Mouse (Mus musculus) kidney, embryonic 15.5 days (tissue): Measurements from ENCODE around the gene Hpse. TPM values are rescaled to one million over a fixed set of nuclear protein-coding genes. Genes with fewer than 3 reads are reported as not detected.
A peak's percentile ranks its signal among the peaks of the same experiment; 100 is the strongest.

Experiments used
- ATAC-seq: fragments of 200-750 bp; cut with Nextera tagmentation; replicated peaks from 2 replicates; pipeline ENCODE4 v1.8.0; 2017; ENCODE audit warnings: moderate TSS enrichment; ENCODE audit not compliant: low FRiP score
- H3K27ac ChIP-seq: fragments of 300-500 bp; sonication (generic); 2 replicates; pipeline ENCODE4 v1.5.1; 2015; ENCODE audit warnings: mild to moderate bottlenecking, inconsistent platforms
- H3K27me3 ChIP-seq: fragments of 300-500 bp; sonication (generic); 2 replicates; pipeline ENCODE4 v1.6.1; 2015; ENCODE audit warnings: inconsistent platforms
- H3K36me3 ChIP-seq: fragments of 300-500 bp; sonication (generic); 2 replicates; pipeline ENCODE4 v1.6.1; 2015; ENCODE audit warnings: inconsistent platforms
- H3K4me1 ChIP-seq: fragments of 300-500 bp; sonication (generic); 2 replicates; pipeline ENCODE4 v1.6.1; 2015; ENCODE audit warnings: inconsistent platforms
- H3K4me2 ChIP-seq: fragments of 300-500 bp; sonication (generic); 2 replicates; pipeline ENCODE4 v1.6.1; 2015; ENCODE audit warnings: moderate library complexity, mild to moderate bottlenecking, inconsistent platforms
- H3K4me3 ChIP-seq: fragments of 300-500 bp; sonication (generic); replicated peaks from 2 replicates; pipeline ENCODE4 v1.5.1; 2015; ENCODE audit warnings: mild to moderate bottlenecking, inconsistent platforms
- H3K9ac ChIP-seq: fragments of 300-500 bp; sonication (generic); 2 replicates; pipeline ENCODE4 v1.6.1; 2015; ENCODE audit warnings: mild to moderate bottlenecking, inconsistent platforms
- H3K9me3 ChIP-seq: fragments of 300-500 bp; sonication (generic); replicated peaks from 2 replicates; pipeline ENCODE4 v1.6.1; 2016; ENCODE audit warnings: inconsistent platforms
- WGBS: fragments of 180-500 bp; shearing (Covaris S2); methylation state at CpG from one replicate; pipeline ENCODE4 v1.1.7; 2015; ENCODE audit warnings: mixed read lengths; 5-methylcytosine and 5-hydroxymethylcytosine counted together
- polyA plus RNA-seq: library from polyadenylated mRNA; unstranded; fragments of >200 nt; fragmentation: Nextera tagmentation; extraction: Ambion mirVana; gene quantifications from 2 replicates; pipeline ENCODE4 v1.2.1, GENCODE M21; 2015

Gene Hpse
- polyA plus RNA-seq, result 3.3 and 4.2 TPM in 2 replicates

DNA sequence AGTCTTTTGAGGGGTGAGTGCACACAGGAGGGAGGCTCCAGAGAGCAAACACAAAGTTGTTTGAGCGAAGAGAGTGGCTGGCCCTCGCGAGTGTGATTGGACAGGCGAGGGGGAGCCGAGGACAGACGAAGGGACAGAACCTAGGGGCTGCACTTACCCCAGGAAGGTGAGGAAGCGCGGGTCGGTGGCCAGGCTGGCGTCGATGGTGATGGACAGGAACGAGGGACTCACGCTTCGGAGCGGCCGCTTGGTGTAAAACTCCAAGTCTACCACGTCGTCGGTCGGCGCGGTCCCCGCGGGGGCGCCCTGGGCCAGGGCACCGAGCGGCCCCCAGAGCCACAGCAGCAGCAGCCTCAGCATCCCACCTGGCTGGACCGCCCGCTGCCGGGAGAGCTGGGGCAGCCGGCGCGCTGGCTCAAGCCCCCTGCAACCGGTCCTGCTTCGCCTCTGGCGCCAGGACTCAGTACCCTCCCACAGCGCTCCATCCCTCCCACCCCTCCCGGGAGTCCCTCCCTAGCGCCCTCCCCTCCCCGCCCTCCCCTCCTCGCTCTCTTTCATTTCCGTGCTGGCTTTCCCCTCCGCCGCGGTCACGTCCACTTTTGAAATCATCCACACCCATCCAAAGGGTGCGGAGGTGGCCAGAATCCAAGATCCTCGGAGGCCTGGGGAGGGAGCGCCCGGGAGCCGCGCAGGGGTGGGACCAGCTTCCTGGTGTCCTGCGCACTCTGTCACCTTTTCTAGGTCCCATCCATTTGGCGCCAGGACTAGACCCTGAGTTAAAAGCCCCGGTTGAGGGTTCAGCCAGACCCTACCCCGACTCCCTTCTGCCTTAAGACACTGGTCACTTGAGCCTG lies at the start of gene Hpse:
Gene Hpse (minus strand): TSS at position 482 of the 854 bp plus-strand sequence.
- peak; percentile 81 for ATAC-seq

DNA sequence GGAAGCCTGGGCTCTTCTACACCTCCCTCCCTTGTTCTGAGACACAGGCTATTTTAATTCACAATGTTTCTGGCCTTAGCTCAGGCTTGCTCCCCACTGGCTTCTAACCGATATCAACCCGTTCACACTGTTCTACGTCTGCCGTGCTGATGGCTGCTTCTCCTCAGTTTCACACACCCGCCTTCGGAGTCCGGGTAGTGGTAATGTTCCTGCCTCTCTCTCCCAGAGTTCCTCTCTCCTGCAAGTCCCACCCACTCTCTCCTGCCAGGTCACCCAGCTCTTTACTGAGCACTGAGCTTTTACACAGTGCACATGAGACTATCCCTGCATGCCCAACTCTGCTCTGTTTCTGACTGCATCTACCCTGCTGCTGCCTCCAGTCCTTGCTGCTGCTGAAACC lies 46.5 kb upstream of the Hpse start:
- peaks cover 84% of the 10 kb centered on the region for H3K36me3 ChIP-seq
- ATAC-seq, result no peak
- H3K9me3 ChIP-seq, result no peaks in the 10 kb centered on the region
- H3K4me1 ChIP-seq, result no peaks in the 10 kb centered on the region
- no peak overlapping the region for H3K27ac ChIP-seq
- 96% methylated on average over 7 of the region's 7 CpGs for WGBS
- no peak overlapping the region for H3K4me2 ChIP-seq
- H3K4me3 ChIP-seq, result no peak overlapping the region
- no peak overlapping the region for H3K9ac ChIP-seq
- H3K27me3 ChIP-seq, result no peaks in the 10 kb centered on the region

More for the DNA sequence above, at the start of gene Hpse:
- Histone ChIP-seq H3K9ac (peak within 1 kb of the TSS; percentile 51), H3K9me3 (no peaks in the 10 kb centered on the region), H3K27me3 (peaks cover 17% of the 10 kb centered on the region), H3K27ac (no peak within 1 kb of the TSS), H3K4me1 (peaks cover 17% of the 10 kb centered on the region), H3K4me2 (peak within 1 kb of the TSS; percentile 99), H3K36me3 (no peaks in the 10 kb centered on the region), H3K4me3 (peak within 1 kb of the TSS; percentile 58)
- WGBS, result under 1% methylated on average over 53 of the region's 56 CpGs

DNA sequence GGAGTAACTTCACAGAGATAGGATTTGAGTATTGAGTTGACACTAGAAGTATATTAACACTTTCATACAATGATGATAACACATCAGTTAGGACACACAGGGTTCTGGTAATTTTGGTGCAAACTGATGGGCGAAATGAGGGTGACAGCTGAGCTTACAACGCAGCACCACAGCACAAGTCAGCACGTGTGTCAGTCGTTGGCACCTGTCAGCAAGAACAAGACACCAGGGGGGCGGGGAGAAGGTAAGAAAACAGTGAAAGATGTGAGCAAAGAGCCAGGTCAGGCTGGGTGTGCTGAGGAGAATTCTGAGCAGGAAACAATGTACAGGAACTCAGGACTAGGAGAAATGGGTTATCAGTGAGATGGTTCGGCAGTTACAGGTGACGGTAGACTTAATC lies 42.2 kb upstream of the Hpse start:
- 88% methylated on average over 7 of the region's 7 CpGs for WGBS

DNA sequence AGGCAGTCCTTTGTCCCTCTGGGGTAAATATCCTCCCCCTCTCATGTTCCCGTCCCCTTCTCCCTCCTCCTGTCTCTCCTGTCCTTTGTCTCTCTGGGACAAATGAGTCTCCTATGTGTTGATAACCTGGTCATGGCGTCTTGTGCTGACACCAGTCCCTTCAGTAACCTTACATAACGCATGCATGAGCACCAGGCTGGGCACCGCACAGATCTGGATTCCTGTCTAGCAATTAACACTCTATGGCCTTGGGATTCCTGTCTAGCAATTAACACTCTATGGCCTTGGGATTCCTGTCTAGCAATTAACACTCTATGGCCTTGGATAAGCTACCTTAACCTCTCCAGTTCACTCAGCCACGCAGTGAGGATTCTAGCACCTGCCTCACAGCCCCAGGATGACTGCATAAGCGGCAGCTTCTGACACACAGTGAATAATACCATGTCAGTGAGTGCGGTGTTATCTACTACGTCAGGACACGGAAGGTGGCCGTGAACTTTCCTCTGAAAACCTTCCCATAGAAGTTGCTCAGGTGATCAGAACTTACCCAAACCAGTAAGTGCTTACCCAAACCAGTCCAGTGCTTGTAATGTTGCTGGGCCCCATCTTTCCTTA lies 40.6 kb upstream of the Hpse start:
- 78% methylated on average over 10 of the region's 10 CpGs for WGBS
- Histone ChIP-seq H3K9me3 (no peaks in the 10 kb centered on the region), H3K4me1 (no peaks in the 10 kb centered on the region), H3K4me2 (no peak overlapping the region), H3K36me3 (peaks cover 35% of the 10 kb centered on the region), H3K4me3 (no peak overlapping the region), H3K9ac (no peak overlapping the region), H3K27me3 (no peaks in the 10 kb centered on the region), H3K27ac (no peak overlapping the region)
- no peak for ATAC-seq

More for the DNA sequence above, 42.2 kb upstream of the Hpse start:
- H3K9me3 ChIP-seq, result no peaks in the 10 kb centered on the region
- H3K4me2 ChIP-seq, result no peak overlapping the region
- peaks cover 51% of the 10 kb centered on the region for H3K36me3 ChIP-seq
- H3K4me1 ChIP-seq, result no peaks in the 10 kb centered on the region
- H3K27ac ChIP-seq, result no peak overlapping the region
- H3K4me3 ChIP-seq, result no peak overlapping the region
- no peak for ATAC-seq
- no peaks in the 10 kb centered on the region for H3K27me3 ChIP-seq
- no peak overlapping the region for H3K9ac ChIP-seq

DNA sequence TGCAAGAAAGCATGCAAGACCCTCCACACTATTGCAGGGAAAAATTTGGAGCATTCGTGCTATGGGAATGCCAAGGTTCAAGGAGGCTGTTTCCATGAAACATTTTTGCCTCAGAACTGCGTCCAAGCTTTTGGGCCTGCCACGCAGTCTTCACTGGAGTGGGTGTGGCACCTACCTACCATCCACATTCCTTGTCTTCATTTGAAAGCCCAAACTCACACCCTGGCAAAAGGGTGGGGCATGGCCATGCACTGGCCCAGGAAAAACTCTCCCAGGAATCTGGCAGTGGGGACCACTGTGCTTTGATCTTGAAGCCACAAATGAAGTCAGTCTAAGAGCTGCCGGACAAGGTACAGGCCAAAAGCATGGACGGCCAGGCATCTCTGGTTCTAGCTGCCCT lies 38.6 kb upstream of the Hpse start:
- H3K27me3 ChIP-seq, result no peaks in the 10 kb centered on the region
- no peak overlapping the region for H3K4me2 ChIP-seq
- no peak for ATAC-seq
- no peak overlapping the region for H3K9ac ChIP-seq
- H3K4me3 ChIP-seq, result no peak overlapping the region
- WGBS, result 93% methylated on average over 5 of the region's 5 CpGs
- H3K4me1 ChIP-seq, result no peaks in the 10 kb centered on the region
- peaks cover 15% of the 10 kb centered on the region for H3K36me3 ChIP-seq
- H3K27ac ChIP-seq, result no peak overlapping the region
- H3K9me3 ChIP-seq, result no peaks in the 10 kb centered on the region

DNA sequence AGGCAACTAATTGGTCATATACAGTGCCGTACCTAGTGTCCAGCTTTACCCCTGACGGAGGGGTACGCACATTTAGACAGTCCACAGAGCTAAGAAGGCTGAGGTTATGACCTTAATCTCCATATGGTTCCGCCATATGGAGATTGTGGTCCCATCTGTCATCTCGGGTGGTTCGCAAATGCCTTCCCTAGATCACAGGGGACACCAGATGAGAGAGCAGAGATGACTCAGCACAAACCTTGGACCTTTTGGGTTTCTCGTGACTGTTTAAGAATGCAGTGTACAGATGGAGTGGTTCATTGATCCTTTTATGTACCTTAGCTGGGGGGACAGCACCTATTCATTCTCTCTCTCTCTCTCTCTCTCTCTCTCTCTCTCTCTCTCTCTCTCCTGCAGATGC lies 33.9 kb upstream of the Hpse start:
- H3K4me2 ChIP-seq, result no peak overlapping the region
- ATAC-seq, result no peak
- no peaks in the 10 kb centered on the region for H3K36me3 ChIP-seq
- no peak overlapping the region for H3K4me3 ChIP-seq
- H3K9me3 ChIP-seq, result no peaks in the 10 kb centered on the region
- no peaks in the 10 kb centered on the region for H3K27me3 ChIP-seq
- no peak overlapping the region for H3K27ac ChIP-seq
- no peaks in the 10 kb centered on the region for H3K4me1 ChIP-seq
- 66% methylated on average over 7 of the region's 7 CpGs for WGBS
- H3K9ac ChIP-seq, result no peak overlapping the region

DNA sequence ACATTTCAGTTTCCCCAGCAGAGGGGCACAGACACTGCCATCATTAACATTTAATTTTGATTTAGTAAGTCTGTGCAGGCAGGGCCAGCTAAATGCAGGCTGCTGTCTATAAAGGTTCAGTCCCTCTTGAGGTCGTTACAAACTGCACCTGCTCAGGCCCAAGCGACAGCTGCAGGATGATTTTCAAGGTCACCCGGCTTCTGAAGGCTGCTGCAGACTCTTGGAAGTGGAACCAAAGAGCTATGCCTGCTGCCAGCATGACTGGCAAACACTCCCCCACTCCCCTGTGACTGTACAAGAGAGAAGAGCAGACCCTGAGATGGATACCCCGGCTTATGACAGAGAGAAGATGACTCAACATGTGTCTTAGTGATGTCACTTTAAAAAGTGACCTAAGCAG lies 32.1 kb upstream of the Hpse start:
- Histone ChIP-seq H3K9ac (no peak overlapping the region), H3K4me2 (no peak overlapping the region), H3K27ac (no peak overlapping the region), H3K4me1 (no peaks in the 10 kb centered on the region), H3K27me3 (no peaks in the 10 kb centered on the region), H3K9me3 (no peaks in the 10 kb centered on the region), H3K36me3 (no peaks in the 10 kb centered on the region), H3K4me3 (no peak overlapping the region)
- ATAC-seq, result no peak
- 47% methylated on average over 4 of the region's 4 CpGs for WGBS

DNA sequence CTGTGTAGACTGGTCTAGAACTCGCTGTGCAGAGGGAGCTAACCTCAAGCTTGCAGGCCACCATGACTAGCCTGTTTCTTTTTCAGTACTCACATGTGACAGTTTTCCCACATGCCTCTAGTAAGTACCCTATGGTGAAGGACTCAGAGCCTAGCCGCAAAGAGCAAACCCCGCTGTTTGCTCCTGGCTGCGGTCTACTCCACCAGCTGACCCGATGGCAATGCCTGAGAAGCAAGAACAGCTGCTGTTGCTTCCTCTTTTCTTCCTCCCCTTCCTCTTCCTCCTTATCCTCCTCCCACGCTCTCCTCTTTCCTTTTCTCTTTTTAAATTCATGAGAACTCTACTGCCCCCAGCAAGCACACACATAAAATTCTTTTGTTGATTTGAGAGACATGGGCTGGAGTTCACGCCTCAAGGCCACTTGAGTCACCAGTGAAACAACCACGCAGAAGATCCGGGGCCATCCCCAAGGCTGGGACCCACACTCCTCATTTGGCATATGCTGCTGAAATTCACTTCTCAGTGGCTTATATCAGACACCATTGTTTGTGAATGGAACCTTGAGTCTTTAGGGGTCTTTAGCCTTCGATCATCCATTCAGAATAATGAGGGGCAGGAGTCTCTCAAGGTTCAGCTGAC lies 31.2 kb upstream of the Hpse start:
- H3K27me3 ChIP-seq, result no peaks in the 10 kb centered on the region
- H3K4me1 ChIP-seq, result no peaks in the 10 kb centered on the region
- no peak overlapping the region for H3K4me3 ChIP-seq
- ATAC-seq, result no peak
- 75% methylated on average over 10 of the region's 10 CpGs for WGBS
- no peaks in the 10 kb centered on the region for H3K9me3 ChIP-seq
- no peak overlapping the region for H3K4me2 ChIP-seq
- H3K27ac ChIP-seq, result no peak overlapping the region
- H3K36me3 ChIP-seq, result no peaks in the 10 kb centered on the region
- H3K9ac ChIP-seq, result no peak overlapping the region

DNA sequence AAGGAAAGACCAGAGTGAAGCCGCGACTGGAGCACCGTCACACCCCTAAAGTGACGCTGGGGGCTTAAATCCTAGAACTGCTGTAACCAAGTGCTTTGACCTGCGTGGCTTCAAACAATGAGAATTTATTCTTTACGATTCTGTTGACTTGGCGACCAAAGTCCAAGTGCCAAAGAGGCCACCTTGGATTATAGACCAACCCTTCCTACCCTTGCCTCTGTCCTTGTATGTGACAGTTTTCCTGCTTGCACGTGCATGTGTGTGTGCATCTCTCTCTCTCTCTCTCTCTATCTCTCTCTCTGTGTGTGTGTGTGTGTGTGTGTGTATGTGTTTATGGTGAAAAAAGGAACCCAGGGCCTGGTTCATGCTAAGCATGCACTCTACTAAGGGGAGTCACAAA lies 19.3 kb upstream of the Hpse start:
- no peak for ATAC-seq
- 89% methylated on average over 8 of the region's 8 CpGs for WGBS
- Histone ChIP-seq H3K36me3 (no peaks in the 10 kb centered on the region), H3K9ac (no peak overlapping the region), H3K27me3 (no peaks in the 10 kb centered on the region), H3K27ac (no peak overlapping the region), H3K4me1 (no peaks in the 10 kb centered on the region), H3K4me2 (no peak overlapping the region), H3K9me3 (peaks cover 3% of the 10 kb centered on the region), H3K4me3 (no peak overlapping the region)

DNA sequence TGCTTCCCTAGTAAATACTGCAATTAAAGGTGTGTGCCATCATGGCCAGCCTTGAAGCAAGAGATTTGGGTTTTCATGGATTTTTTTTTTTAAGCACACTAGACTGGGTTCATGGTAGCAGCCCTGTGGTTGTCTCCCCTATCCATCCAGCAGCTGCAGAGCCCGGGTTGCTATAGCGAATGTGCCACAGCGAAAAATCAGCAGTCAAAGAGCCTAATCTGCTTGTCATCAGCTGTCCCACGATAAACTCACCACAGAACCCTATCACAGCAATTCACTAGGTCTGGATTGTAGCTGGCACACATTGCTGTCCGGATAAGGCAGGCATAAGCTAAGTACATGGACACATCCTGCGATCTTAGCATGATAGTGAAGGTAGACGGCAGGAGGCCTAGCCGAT lies 17.4 kb upstream of the Hpse start:
- Histone ChIP-seq H3K27ac (no peak overlapping the region), H3K9me3 (peaks cover 3% of the 10 kb centered on the region), H3K4me1 (no peaks in the 10 kb centered on the region), H3K9ac (no peak overlapping the region), H3K36me3 (no peaks in the 10 kb centered on the region), H3K27me3 (no peaks in the 10 kb centered on the region), H3K4me2 (no peak overlapping the region), H3K4me3 (no peak overlapping the region)
- 88% methylated on average over 8 of the region's 8 CpGs for WGBS
- no peak for ATAC-seq

DNA sequence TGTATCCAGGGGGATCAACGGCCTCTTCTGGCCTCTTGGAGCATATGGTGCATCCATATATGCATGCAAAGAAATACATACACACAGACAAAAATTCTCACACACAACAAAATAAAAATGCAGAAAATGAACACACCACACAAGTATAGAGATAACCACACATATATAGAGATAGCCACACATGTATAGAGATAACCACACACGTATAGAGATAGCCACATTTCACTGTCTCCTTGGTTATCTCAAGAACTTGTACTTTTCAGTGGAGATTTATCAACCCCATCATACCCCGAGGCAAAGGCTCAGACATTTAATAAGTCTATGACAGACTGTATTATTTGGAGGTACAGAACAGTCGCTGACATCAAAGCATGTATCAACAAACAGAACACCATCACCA lies 15.0 kb upstream of the Hpse start:
- Histone ChIP-seq H3K9me3 (peaks cover under 1% of the 10 kb centered on the region), H3K27me3 (no peaks in the 10 kb centered on the region), H3K4me1 (no peaks in the 10 kb centered on the region), H3K4me2 (no peak overlapping the region), H3K9ac (no peak overlapping the region), H3K27ac (no peak overlapping the region), H3K36me3 (no peaks in the 10 kb centered on the region), H3K4me3 (no peak overlapping the region)
- no peak for ATAC-seq
- 87% methylated on average over 4 of the region's 4 CpGs for WGBS

DNA sequence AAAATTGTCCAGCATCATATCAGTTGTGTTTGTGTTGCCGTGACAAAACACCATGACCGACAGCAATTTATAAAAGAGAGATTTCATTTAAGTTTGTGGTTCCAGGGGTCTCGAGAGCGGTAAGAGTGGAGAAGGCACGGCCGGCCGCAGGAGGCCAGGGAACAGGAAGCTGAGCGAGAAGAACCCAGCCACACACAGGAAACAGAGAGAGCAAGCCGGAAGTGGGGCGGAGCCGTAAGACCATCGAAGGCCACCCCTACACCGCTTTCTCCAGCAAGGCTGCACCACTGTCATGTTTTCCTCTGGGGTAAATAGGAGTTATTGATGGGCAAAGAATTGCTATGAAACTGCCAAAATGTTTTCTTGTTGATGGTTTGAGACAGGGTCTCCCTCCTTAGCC lies 9.2 kb upstream of the Hpse start:
- Histone ChIP-seq H3K4me1 (no peaks in the 10 kb centered on the region), H3K9me3 (no peaks in the 10 kb centered on the region), H3K36me3 (no peaks in the 10 kb centered on the region), H3K4me3 (no peak overlapping the region), H3K9ac (no peak overlapping the region), H3K27ac (no peak overlapping the region), H3K27me3 (no peaks in the 10 kb centered on the region), H3K4me2 (no peak overlapping the region)
- 86% methylated on average over 13 of the region's 13 CpGs for WGBS
- ATAC-seq, result no peak
